Mouse (Mus musculus) stomach, postnatal 0 days (tissue): ENCODE measurements around the gene Ccdc169. TPM values are rescaled to one million over a fixed set of nuclear protein-coding genes. Genes with fewer than 3 reads are reported as not detected.

Source experiments
- ATAC-seq: fragments of 200-750 bp; cut with Nextera tagmentation; 2 replicates; pipeline ENCODE4 v1.8.0; 2017; ENCODE audit not compliant: low FRiP score, low TSS enrichment
- DNase-seq: peaks from one replicate; pipeline ENCODE4 v3.0.0-alpha.2; 2016; ENCODE audit warnings: low spot score
- H3K27ac ChIP-seq: fragments of 300-500 bp; sonication (generic); replicated peaks from 2 replicates; pipeline ENCODE4 v1.5.1; 2014; ENCODE audit warnings: mild to moderate bottlenecking, control low read depth
- H3K27me3 ChIP-seq: fragments of 300-500 bp; sonication (generic); 2 replicates; pipeline ENCODE4 v1.6.1; 2014; ENCODE audit warnings: low read length; ENCODE audit not compliant: control insufficient read depth, insufficient read depth
- H3K36me3 ChIP-seq: fragments of 300-500 bp; sonication (generic); 2 replicates; pipeline ENCODE4 v1.6.1; 2014; ENCODE audit warnings: low read length, mixed read lengths; ENCODE audit not compliant: control insufficient read depth, insufficient read depth
- H3K4me1 ChIP-seq: fragments of 300-500 bp; sonication (generic); replicated peaks from 2 replicates; pipeline ENCODE4 v1.6.1; 2014; ENCODE audit warnings: antibody characterized with exemption; ENCODE audit not compliant: control insufficient read depth, insufficient read depth
- H3K4me2 ChIP-seq: fragments of 300-500 bp; sonication (generic); replicated peaks from 2 replicates; pipeline ENCODE4 v1.6.1; 2014; ENCODE audit warnings: low read depth, mild to moderate bottlenecking, control low read depth, moderate library complexity
- H3K4me3 ChIP-seq: fragments of 300-500 bp; sonication (generic); 2 replicates; pipeline ENCODE4 v1.5.1; 2014; ENCODE audit warnings: low read depth, low read length, control low read depth
- H3K9ac ChIP-seq: fragments of 300-500 bp; sonication (generic); 2 replicates; pipeline ENCODE4 v1.6.1; 2014; ENCODE audit warnings: mild to moderate bottlenecking, low read length, control low read depth, mixed read lengths
- H3K9me3 ChIP-seq: fragments of 300-500 bp; sonication (generic); 2 replicates; pipeline ENCODE4 v1.6.1; 2016; ENCODE audit warnings: low read length; ENCODE audit not compliant: control insufficient read depth
- CTCF ChIP-seq: IDR thresholded peaks from 2 replicates; pipeline ENCODE4 v1.5.1; 2016; ENCODE audit warnings: antibody characterized with exemption, low read depth, mild to moderate bottlenecking, moderate library complexity
- EP300 ChIP-seq: optimal IDR thresholded peaks from 2 replicates; pipeline ENCODE3; 2016; ENCODE audit warnings: antibody characterized with exemption
- WGBS: fragments of 180-500 bp; shearing (Covaris S2); extraction: QIAGEN DNeasy Blood & Tissue Kit; methylation state at CpG from one replicate; pipeline ENCODE4 v1.1.7; 2014; 5-methylcytosine and 5-hydroxymethylcytosine counted together
- polyA plus RNA-seq: library from polyadenylated mRNA; unstranded; fragments of >200 nt; fragmentation: Nextera tagmentation; extraction: Ambion mirVana; gene quantifications from 2 replicates; pipeline ENCODE4 v1.2.1, GENCODE M21; 2015

Gene Ccdc169
- polyA plus RNA-seq, 1 experiment from 2014 or later = 0.05 TPM

- no peaks in the 10 kb centered on the region for H3K9me3 ChIP-seq
- peak; percentile 33 for DNase-seq
- TF ChIP-seq EP300 = no peak
- TF ChIP-seq CTCF = 0 out of 2 replicates have a peak, but pooled peaks have one; percentile 27
- peak; percentile 63; the same call in 1 of the 2 replicates for ATAC-seq
- H3K4me2 ChIP-seq = no peak overlapping the region
- 35% methylated on average over 8 of the region's 8 CpGs for WGBS
- H3K36me3 ChIP-seq = no peaks in the 10 kb centered on the region
- no peaks in the 10 kb centered on the region for H3K27me3 ChIP-seq
- H3K4me1 ChIP-seq = no peaks in the 10 kb centered on the region
- peak overlapping the region; percentile 61 for H3K27ac ChIP-seq
- H3K4me3 ChIP-seq = no peak overlapping the region
- H3K9ac ChIP-seq = no peak overlapping the region
Measured at GRCm38 (mm10) chr3:55095968-55096654, 41.0 kb upstream of the Ccdc169 start.

DNA sequence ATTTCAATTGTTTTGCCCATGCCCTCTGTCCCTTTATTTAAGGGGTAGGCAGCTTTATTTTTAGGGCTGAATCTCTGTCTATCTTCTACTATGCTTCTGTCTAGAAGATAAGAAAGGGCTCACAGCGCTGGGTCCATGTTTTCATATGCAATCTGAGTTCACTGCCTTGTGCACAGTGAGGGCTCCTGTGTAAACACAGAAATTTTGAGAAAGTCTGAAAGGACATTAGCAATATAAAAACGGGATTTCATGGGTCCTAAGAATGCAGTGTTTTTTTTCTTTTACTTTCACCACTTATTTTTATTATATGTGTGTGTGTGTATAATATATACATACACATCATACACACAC lies 40.5 kb upstream of the Ccdc169 start:
- Histone ChIP-seq H3K4me2 (no peak overlapping the region), H3K27ac (peak overlapping the region; percentile 61; the same call in 1 of the 2 replicates), H3K36me3 (no peaks in the 10 kb centered on the region), H3K4me3 (no peak overlapping the region), H3K27me3 (no peaks in the 10 kb centered on the region), H3K4me1 (no peaks in the 10 kb centered on the region), H3K9ac (no peak overlapping the region), H3K9me3 (no peaks in the 10 kb centered on the region)
- ATAC-seq = no peak
- 50% methylated on average over 2 of the region's 2 CpGs for WGBS
- no peak for DNase-seq
- no peak for TF ChIP-seq EP300
- TF ChIP-seq CTCF = no peak

- ATAC-seq (no peak), DNase-seq (no peak)
- no peak overlapping the region for H3K27ac ChIP-seq
- H3K4me3 ChIP-seq = no peak overlapping the region
- no peak overlapping the region for H3K4me2 ChIP-seq
- H3K36me3 ChIP-seq = no peaks in the 10 kb centered on the region
- 84% methylated on average over 2 of the region's 2 CpGs for WGBS
- TF ChIP-seq CTCF (no peak), EP300 (no peak)
- no peaks in the 10 kb centered on the region for H3K9me3 ChIP-seq
- no peaks in the 10 kb centered on the region for H3K27me3 ChIP-seq
- no peak overlapping the region for H3K9ac ChIP-seq
- H3K4me1 ChIP-seq = no peaks in the 10 kb centered on the region
Measured at GRCm38 (mm10) chr3:55097186-55097585, 40.0 kb upstream of the Ccdc169 start.

- ATAC-seq (no peak), DNase-seq (no peak)
- Histone ChIP-seq H3K4me3 (no peak overlapping the region), H3K27ac (no peak overlapping the region), H3K4me2 (no peak overlapping the region), H3K9ac (no peak overlapping the region), H3K36me3 (no peaks in the 10 kb centered on the region), H3K4me1 (no peaks in the 10 kb centered on the region), H3K9me3 (no peaks in the 10 kb centered on the region), H3K27me3 (no peaks in the 10 kb centered on the region)
- no peak for TF ChIP-seq CTCF
- TF ChIP-seq EP300 = no peak
- 70% methylated on average over 2 of the region's 2 CpGs for WGBS
Measured at GRCm38 (mm10) chr3:55098014-55098413, 39.1 kb upstream of the Ccdc169 start.

GRCm38 (mm10) chr3:55098990-55099389 lies 38.1 kb upstream of the Ccdc169 start:
- no peaks in the 10 kb centered on the region for H3K36me3 ChIP-seq
- H3K27ac ChIP-seq = no peak overlapping the region
- H3K27me3 ChIP-seq = no peaks in the 10 kb centered on the region
- no peaks in the 10 kb centered on the region for H3K9me3 ChIP-seq
- ATAC-seq = no peak
- H3K9ac ChIP-seq = no peak overlapping the region
- H3K4me1 ChIP-seq = no peaks in the 10 kb centered on the region
- no peak overlapping the region for H3K4me3 ChIP-seq
- WGBS = 42% methylated on average over 11 of the region's 11 CpGs
- no peak overlapping the region for H3K4me2 ChIP-seq
- peak; percentile 31 for DNase-seq
- TF ChIP-seq EP300 (no peak), CTCF (no peak)

DNA sequence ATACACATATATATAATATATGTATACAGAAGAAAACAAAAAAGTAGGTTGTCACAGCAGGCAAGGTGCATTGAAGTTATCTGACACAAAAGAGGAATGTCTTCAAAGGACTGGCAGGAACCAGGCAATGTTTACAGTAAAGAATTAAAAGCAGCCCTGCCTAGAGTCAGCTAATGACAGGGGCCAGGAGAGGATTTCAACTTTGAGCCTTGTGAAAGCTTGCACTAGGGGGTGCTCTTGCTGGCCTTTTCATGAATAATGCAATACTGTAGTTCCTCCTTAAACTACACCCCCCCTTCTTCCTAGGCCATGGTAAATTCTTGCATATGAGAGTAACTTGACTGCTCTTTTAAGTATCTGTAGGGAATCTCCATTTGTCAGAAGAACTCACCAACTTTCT lies 36.0 kb upstream of the Ccdc169 start:
- TF ChIP-seq EP300 (no peak), CTCF (peak; percentile 31)
- Histone ChIP-seq H3K27ac (no peak overlapping the region), H3K36me3 (no peaks in the 10 kb centered on the region), H3K27me3 (no peaks in the 10 kb centered on the region), H3K4me2 (no peak overlapping the region), H3K4me1 (no peaks in the 10 kb centered on the region), H3K4me3 (no peak overlapping the region), H3K9me3 (no peaks in the 10 kb centered on the region), H3K9ac (no peak overlapping the region)
- ATAC-seq = no peak
- no peak for DNase-seq
